Mouse (Mus musculus): Measurements from ENCODE around the gene Cfap99.

GRCm38 (mm10) chr5:34294696-34295095 is 6.3 kb downstream of the Cfap99 start:
- TF ChIP-seq CTCF (IDR thresholded peaks at IDR 0.05; ENCODE audit: borderline replicate concordance, insufficient read depth, low read depth, low read length) (no peak), POLR2A (IDR thresholded peaks at IDR 0.05; ENCODE audit: borderline replicate concordance, insufficient read depth, low read length) (no peak)
